Mouse (Mus musculus) bone marrow macrophage, adult 2 months (primary cell): ENCODE data around the gene Rpl29.
A peak's percentile ranks its signal among the peaks of the same experiment; 100 is the strongest.

Experiments used
- CTCF ChIP-seq: IDR thresholded peaks from 2 replicates; pipeline ENCODE4 v1.5.1; 2012; ENCODE audit warnings: low read depth, mild to moderate bottlenecking, low read length, moderate library complexity
- POLR2A ChIP-seq: IDR thresholded peaks from 2 replicates; pipeline ENCODE4 v1.6.1; 2012; ENCODE audit warnings: mild to moderate bottlenecking, low read depth, low read length, borderline replicate concordance

- TF ChIP-seq CTCF (peak; percentile 37; the same call in 1 of the 2 replicates), POLR2A (no peak)
Observed at GRCm38 (mm10) chr9:106474456-106474855, 45.2 kb downstream of the Rpl29 start.
